Mouse (Mus musculus) hindbrain, embryonic 11.5 days (tissue): ENCODE results near the gene 9430097D07Rik. TPM values are rescaled to one million over a fixed set of nuclear protein-coding genes. Genes with fewer than 3 reads are reported as not detected.

Source experiments
- ATAC-seq: fragments of 200-750 bp; cut with Nextera tagmentation; 2 replicates; pipeline ENCODE4 v1.8.0; 2017; ENCODE audit warnings: mild to moderate bottlenecking, moderate TSS enrichment, moderate library complexity; ENCODE audit not compliant: low FRiP score
- DNase-seq: peaks from one replicate; pipeline ENCODE4 v3.0.0-alpha.2; 2015; ENCODE audit warnings: low spot score
- H3K27ac ChIP-seq: fragments of 300-500 bp; sonication (generic); 2 replicates; pipeline ENCODE4 v1.5.1; 2014; ENCODE audit warnings: mild to moderate bottlenecking, low read depth, low read length
- H3K27me3 ChIP-seq: fragments of 300-500 bp; sonication (generic); 2 replicates; pipeline ENCODE4 v1.6.1; 2014; ENCODE audit warnings: mild to moderate bottlenecking, low read length, moderate library complexity, mixed read lengths; ENCODE audit not compliant: control insufficient read depth, insufficient read depth
- H3K36me3 ChIP-seq: fragments of 300-500 bp; sonication (generic); 2 replicates; pipeline ENCODE4 v1.6.1; 2014; ENCODE audit warnings: mild to moderate bottlenecking, low read length, moderate library complexity, mixed read lengths; ENCODE audit not compliant: control insufficient read depth, insufficient read depth
- H3K4me1 ChIP-seq: fragments of 300-500 bp; sonication (generic); replicated peaks from 2 replicates; pipeline ENCODE4 v1.6.1; 2014; ENCODE audit warnings: low read length, mixed read lengths; ENCODE audit not compliant: control insufficient read depth, insufficient read depth
- H3K4me2 ChIP-seq: fragments of 300-500 bp; sonication (generic); replicated peaks from 2 replicates; pipeline ENCODE4 v1.6.1; 2014; ENCODE audit warnings: mild to moderate bottlenecking, low read depth, low read length
- H3K4me3 ChIP-seq: fragments of 300-500 bp; sonication (generic); 2 replicates; pipeline ENCODE4 v1.5.1; 2014; ENCODE audit warnings: low read depth, low read length
- H3K9ac ChIP-seq: fragments of 300-500 bp; sonication (generic); 2 replicates; pipeline ENCODE4 v1.6.1; 2014; ENCODE audit warnings: low read depth, low read length
- H3K9me3 ChIP-seq: fragments of 300-500 bp; sonication (generic); 2 replicates; pipeline ENCODE4 v1.6.1; 2016; ENCODE audit warnings: low read length; ENCODE audit not compliant: control insufficient read depth
- WGBS: fragments of 180-500 bp; shearing (Covaris S2); extraction: QIAGEN DNeasy Blood & Tissue Kit; methylation state at CpG from one replicate; pipeline ENCODE4 v1.1.7; 2014; 5-methylcytosine and 5-hydroxymethylcytosine counted together
- polyA plus RNA-seq: library from polyadenylated mRNA; unstranded; fragments of >200 nt; fragmentation: Nextera tagmentation; extraction: Ambion mirVana; gene quantifications from 2 replicates; pipeline ENCODE4 v1.2.1, GENCODE M21; 2014

Gene 9430097D07Rik
- 0.37 and 0.42 TPM in 2 replicates for polyA plus RNA-seq

GRCm38 (mm10) chr2:32575586-32576160, at the start of gene 9430097D07Rik:
Gene 9430097D07Rik, minus strand, starts transcription at chr2:32575684.
- Histone ChIP-seq H3K9me3 (no peaks in the 10 kb centered on the region), H3K4me3 (peak within 1 kb of the TSS; percentile 52), H3K27ac (no peak within 1 kb of the TSS), H3K4me1 (no peaks in the 10 kb centered on the region), H3K4me2 (peak within 1 kb of the TSS; percentile 98), H3K9ac (peak within 1 kb of the TSS; percentile 61), H3K27me3 (no peaks in the 10 kb centered on the region; the same call in 1 of the 2 replicates), H3K36me3 (no peaks in the 10 kb centered on the region)
- 8% methylated on average over 28 of the region's 28 CpGs for WGBS
- DNase-seq (peak; percentile 79), ATAC-seq (peak; percentile 67)

GRCm38 (mm10) chr2:32624111-32624748, 48.7 kb upstream of the 9430097D07Rik start:
- Histone ChIP-seq H3K4me1 (peaks cover 13% of the 10 kb centered on the region), H3K27ac (no peak overlapping the region), H3K9me3 (no peaks in the 10 kb centered on the region), H3K4me3 (no peak overlapping the region), H3K4me2 (no peak overlapping the region), H3K9ac (no peak overlapping the region), H3K36me3 (no peaks in the 10 kb centered on the region), H3K27me3 (no peaks in the 10 kb centered on the region)
- ATAC-seq (no peak), DNase-seq (no peak)
- WGBS: 89% methylated on average over 5 of the region's 5 CpGs

- no peaks in the 10 kb centered on the region for H3K9me3 ChIP-seq
- no peaks in the 10 kb centered on the region for H3K27me3 ChIP-seq
- no peak within 1 kb of the TSS for H3K9ac ChIP-seq
- peaks cover 4% of the 10 kb centered on the region for H3K4me1 ChIP-seq
- H3K36me3 ChIP-seq: no peaks in the 10 kb centered on the region
- H3K4me2 ChIP-seq: no peak within 1 kb of the TSS
- no peak for ATAC-seq
- H3K4me3 ChIP-seq: no peak within 1 kb of the TSS
- peak within 1 kb of the TSS; percentile 58 for H3K27ac ChIP-seq
- WGBS: 46% methylated on average over 7 of the region's 7 CpGs
- no peak for DNase-seq
Observed at GRCm38 (mm10) chr2:32621517-32621859, 46.0 kb upstream of the 9430097D07Rik start, which contains the start of gene Ak1. Gene Ak1, plus strand, starts transcription at chr2:32621758.

- Histone ChIP-seq H3K9ac (no peak overlapping the region), H3K9me3 (no peaks in the 10 kb centered on the region), H3K4me2 (no peak overlapping the region), H3K36me3 (no peaks in the 10 kb centered on the region), H3K27ac (peak overlapping the region; percentile 58), H3K27me3 (no peaks in the 10 kb centered on the region), H3K4me1 (peaks cover 4% of the 10 kb centered on the region), H3K4me3 (no peak overlapping the region)
- ATAC-seq: no peak
- WGBS: 41% methylated on average over 4 of the region's 4 CpGs
- DNase-seq: peak; percentile 52
Observed at GRCm38 (mm10) chr2:32620682-32621516, 45.4 kb upstream of the 9430097D07Rik start.

- no peak overlapping the region for H3K4me3 ChIP-seq
- no peak overlapping the region for H3K9ac ChIP-seq
- no peak overlapping the region for H3K4me2 ChIP-seq
- DNase-seq: no peak
- 73% methylated on average over 9 of the region's 9 CpGs for WGBS
- no peaks in the 10 kb centered on the region for H3K27me3 ChIP-seq
- no peaks in the 10 kb centered on the region for H3K9me3 ChIP-seq
- no peaks in the 10 kb centered on the region for H3K36me3 ChIP-seq
- no peak overlapping the region for H3K27ac ChIP-seq
- peaks cover 2% of the 10 kb centered on the region; the same call in 1 of the 2 replicates for H3K4me1 ChIP-seq
- no peak for ATAC-seq
Observed at GRCm38 (mm10) chr2:32618051-32618450, 42.6 kb upstream of the 9430097D07Rik start.

- 96% methylated on average over 4 of the region's 4 CpGs for WGBS
- ATAC-seq (no peak), DNase-seq (no peak)
- H3K4me1 ChIP-seq: peaks cover 2% of the 10 kb centered on the region; the same call in 1 of the 2 replicates
- H3K9ac ChIP-seq: no peak overlapping the region
- no peak overlapping the region for H3K27ac ChIP-seq
- H3K27me3 ChIP-seq: no peaks in the 10 kb centered on the region
- no peaks in the 10 kb centered on the region for H3K9me3 ChIP-seq
- H3K36me3 ChIP-seq: no peaks in the 10 kb centered on the region
- no peak overlapping the region for H3K4me3 ChIP-seq
- no peak overlapping the region for H3K4me2 ChIP-seq
Observed at GRCm38 (mm10) chr2:32617601-32618000, 42.1 kb upstream of the 9430097D07Rik start.

GRCm38 (mm10) chr2:32617109-32617508, 41.6 kb upstream of the 9430097D07Rik start:
- no peak overlapping the region for H3K9ac ChIP-seq
- H3K9me3 ChIP-seq: no peaks in the 10 kb centered on the region
- no peaks in the 10 kb centered on the region for H3K36me3 ChIP-seq
- H3K4me1 ChIP-seq: peaks cover 2% of the 10 kb centered on the region; the same call in 1 of the 2 replicates
- WGBS: 94% methylated on average over 1 of the region's 1 CpGs
- ATAC-seq: no peak
- H3K4me2 ChIP-seq: no peak overlapping the region
- DNase-seq: no peak
- H3K4me3 ChIP-seq: no peak overlapping the region
- no peaks in the 10 kb centered on the region for H3K27me3 ChIP-seq
- H3K27ac ChIP-seq: no peak overlapping the region

- 63% methylated on average over 26 of the region's 26 CpGs for WGBS
- no peak for ATAC-seq
Observed at GRCm38 (mm10) chr2:32612274-32612673, 36.8 kb upstream of the 9430097D07Rik start.

More at GRCm38 (mm10) chr2:32612274-32612673, 36.8 kb upstream of the 9430097D07Rik start:
- Histone ChIP-seq H3K36me3 (no peaks in the 10 kb centered on the region), H3K27ac (no peak overlapping the region), H3K27me3 (peaks cover 4% of the 10 kb centered on the region; the same call in 1 of the 2 replicates), H3K4me1 (peaks cover 7% of the 10 kb centered on the region; the same call in 1 of the 2 replicates), H3K9me3 (no peaks in the 10 kb centered on the region), H3K4me2 (no peak overlapping the region), H3K4me3 (no peak overlapping the region), H3K9ac (no peak overlapping the region)
- DNase-seq: no peak
